ENCODE assay signal across 10 mouse cellular contexts in the genomic region with DNA sequence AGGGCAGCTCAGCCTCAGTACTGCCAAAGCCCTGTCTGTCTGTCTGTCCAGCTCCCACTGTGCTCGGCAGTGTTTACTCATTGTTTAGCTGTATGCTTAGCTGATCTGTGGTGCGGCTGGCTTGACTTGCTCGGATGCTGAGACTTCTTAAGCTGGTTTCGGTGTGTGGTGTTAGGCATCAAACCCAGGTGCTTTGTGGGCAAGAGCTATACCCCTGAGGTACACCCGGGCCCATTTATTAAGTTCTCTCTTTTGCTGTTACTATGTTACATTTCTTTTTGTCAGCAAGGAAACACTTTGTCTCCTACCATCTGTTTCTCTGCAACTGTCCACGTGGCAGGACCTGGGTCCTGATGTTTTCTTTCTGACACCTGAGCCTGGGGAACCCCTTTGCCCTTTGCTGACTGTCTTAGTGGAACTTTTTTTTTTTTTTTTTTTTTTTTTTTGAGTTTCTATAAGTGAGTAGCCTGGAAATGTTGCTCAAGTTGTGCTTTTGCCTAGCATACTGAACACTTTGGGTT.
DNase-seq lines count a peak whose midpoint lies in the region; TF ChIP-seq lines count a peak whose summit lies in the region.
"Had no signal": no experiment of that assay in that cellular context is flagged by ENCODE, and none has a peak within 500 bp of the region (broad histone marks: within the 10 kb centered on the region; RNA-seq: fewer than 3 reads in every experiment).

No protein-coding gene starts in this region.

- no peaks in the 10 kb centered on the region for H3K9me3 ChIP-seq in heart, embryonic 10.5 days
- H3K9me3 ChIP-seq: embryonic facial prominence, embryonic 12.5 days; neural tube, embryonic 13.5 days had no signal

- H3K27ac ChIP-seq in heart, embryonic 10.5 days: peak overlapping the region; percentile 36; the same call in 1 of the 2 replicates
- no peak overlapping the region for H3K27ac ChIP-seq in heart, adult 2 months
- peak overlapping the region; percentile 69 for H3K27ac ChIP-seq in spleen, adult 2 months (ENCODE audit: insufficient read depth, low read length)
- H3K27ac ChIP-seq in embryonic fibroblast, embryonic 13.5 days (ENCODE audit: insufficient read depth, low read length): peak overlapping the region; percentile 37
- H3K27ac ChIP-seq in small intestine, adult 2 months (ENCODE audit: insufficient read depth, low read depth, low read length): peak overlapping the region; percentile 81
- H3K27ac ChIP-seq: neural tube, embryonic 13.5 days had no signal

- H3K4me1 ChIP-seq in heart, embryonic 10.5 days: peaks cover 48% of the 10 kb centered on the region
- peaks cover 9% of the 10 kb centered on the region for H3K4me1 ChIP-seq in heart, adult 2 months (ENCODE audit: control insufficient read depth, insufficient read depth, low read length)
- peaks cover 40% of the 10 kb centered on the region for H3K4me1 ChIP-seq in spleen, adult 2 months (ENCODE audit: control insufficient read depth, insufficient read depth, insufficient read length)
- peaks cover 11% of the 10 kb centered on the region for H3K4me1 ChIP-seq in embryonic fibroblast, embryonic 13.5 days (ENCODE audit: control insufficient read depth, insufficient read depth, low read length)
- peaks cover 34% of the 10 kb centered on the region for H3K4me1 ChIP-seq in small intestine, adult 2 months (ENCODE audit: control insufficient read depth, insufficient read depth, insufficient read length, low read length)

- no peak overlapping the region for H3K9ac ChIP-seq in heart, adult 2 months (ENCODE audit: low read depth, low read length)
- H3K9ac ChIP-seq: embryonic facial prominence, embryonic 12.5 days; neural tube, embryonic 13.5 days had no signal

- intact Hi-C loops in heart, adult 2 months (cut with DNase I): no loop called here

- no peak for TF ChIP-seq EP300 in heart, adult 2 months (IDR thresholded peaks at IDR 0.05; ENCODE audit: insufficient read depth, low read depth, low read length)

- no peaks in the 10 kb centered on the region for H3K36me3 ChIP-seq in heart, embryonic 10.5 days
- no peaks in the 10 kb centered on the region for H3K36me3 ChIP-seq in heart, adult 2 months (ENCODE audit: control insufficient read depth, insufficient read depth, low read length)
- H3K36me3 ChIP-seq in spleen, adult 2 months (ENCODE audit: control insufficient read depth, insufficient read depth, low read length): no peaks in the 10 kb centered on the region
- no peaks in the 10 kb centered on the region for H3K36me3 ChIP-seq in small intestine, adult 2 months (ENCODE audit: control insufficient read depth, insufficient read depth, low read length)
- H3K36me3 ChIP-seq: embryonic facial prominence, embryonic 12.5 days; neural tube, embryonic 13.5 days had no signal

- TF ChIP-seq POLR2A in heart, adult 2 months (IDR thresholded peaks at IDR 0.05; ENCODE audit: insufficient read depth, low read depth, low read length): no peak
- no peak for TF ChIP-seq POLR2A in spleen, adult 2 months (IDR thresholded peaks at IDR 0.05; ENCODE audit: low read depth, low read length)
- no peak for TF ChIP-seq POLR2A in embryonic fibroblast, embryonic 13.5 days (IDR thresholded peaks at IDR 0.05; ENCODE audit: low read depth, low read length)
- TF ChIP-seq POLR2A in small intestine, adult 2 months (IDR thresholded peaks at IDR 0.05; ENCODE audit: low read depth, low read length): no peak

- no peak for DNase-seq in heart, embryonic 10.5 days (ENCODE audit: low spot score)
- no peak for DNase-seq in heart, adult 2 months
- no peak for DNase-seq in spleen, adult 2 months (ENCODE audit: low read depth in 1 of 2, low spot score in 2 of 2)
- no peak for DNase-seq in spleen, postnatal 14 days (ENCODE audit: low spot score in 2 of 2)
- no peak for DNase-seq in lung, adult 18-20 months
- no peak for DNase-seq in gastrocnemius, postnatal 10 days

- no peaks in the 10 kb centered on the region for H3K27me3 ChIP-seq in heart, embryonic 10.5 days (ENCODE audit: insufficient read depth, poor library complexity, severe bottlenecking)
- no peaks in the 10 kb centered on the region for H3K27me3 ChIP-seq in heart, adult 2 months (ENCODE audit: control insufficient read depth, insufficient read depth, low read length)
- no peaks in the 10 kb centered on the region for H3K27me3 ChIP-seq in spleen, adult 2 months (ENCODE audit: control insufficient read depth, insufficient read depth, low read length)
- no peaks in the 10 kb centered on the region for H3K27me3 ChIP-seq in small intestine, adult 2 months (ENCODE audit: control insufficient read depth, insufficient read depth, low read length)
- H3K27me3 ChIP-seq: embryonic facial prominence, embryonic 12.5 days; neural tube, embryonic 13.5 days had no signal

- TF ChIP-seq CTCF in heart, adult 2 months (IDR thresholded peaks at IDR 0.05): no peak
- TF ChIP-seq CTCF in spleen, adult 2 months (IDR thresholded peaks at IDR 0.05; ENCODE audit: extremely low read depth, insufficient read depth, insufficient read length, insufficient replicate concordance): no peak
- TF ChIP-seq CTCF in embryonic fibroblast, embryonic 13.5 days (IDR thresholded peaks at IDR 0.05; ENCODE audit: borderline replicate concordance, insufficient read depth, low read length): no peak
- TF ChIP-seq CTCF in small intestine, adult 2 months (IDR thresholded peaks at IDR 0.05; ENCODE audit: extremely low read depth, insufficient read length, insufficient replicate concordance, low read depth, low read length): no peak

- WGBS in heart, embryonic 10.5 days: 81% methylated on average over 6 of the region's 6 CpGs
- WGBS in heart, adult 2 months: 86% methylated on average over 6 of the region's 6 CpGs
- 16% methylated on average over 6 of the region's 6 CpGs for WGBS in spleen, adult 2 months
- WGBS in small intestine, adult 2 months: 37% methylated on average over 6 of the region's 6 CpGs

- no peak overlapping the region for H3K4me3 ChIP-seq in heart, embryonic 10.5 days
- no peak overlapping the region for H3K4me3 ChIP-seq in heart, adult 2 months
- H3K4me3 ChIP-seq in spleen, adult 2 months (ENCODE audit: extremely low read depth, insufficient read depth, insufficient read length): no peak overlapping the region
- no peak overlapping the region for H3K4me3 ChIP-seq in embryonic fibroblast, embryonic 13.5 days (ENCODE audit: insufficient read depth, low read length)
- peak overlapping the region; percentile 50 for H3K4me3 ChIP-seq in small intestine, adult 2 months (ENCODE audit: low read depth, low read length)
- H3K4me3 ChIP-seq: embryonic facial prominence, embryonic 12.5 days; neural tube, embryonic 13.5 days had no signal

- no peaks in the 10 kb centered on the region for H3K79me2 ChIP-seq in heart, adult 2 months (replicated peaks; ENCODE audit: control insufficient read depth, insufficient read depth, low read length)
